Mouse (Mus musculus) gonadal fat pad, adult 2 months (tissue): ENCODE measurements around the gene Dnm2. TPM values are rescaled to one million over a fixed set of nuclear protein-coding genes. Genes with fewer than 3 reads are reported as not detected.

Source experiments
- DNase-seq: peaks from one replicate; pipeline ENCODE4 v3.0.0-alpha.2; 2012; ENCODE audit warnings: low read depth
- polyA plus RNA-seq: library from polyadenylated mRNA; depleted of rRNA; stranded (reverse); fragments of >200 nt; gene quantifications from 2 replicates; pipeline ENCODE4 v1.2.3, GENCODE M21; 2012; rRNA removed

Gene Dnm2
- polyA plus RNA-seq, 1 experiment = 81.3 TPM

DNA sequence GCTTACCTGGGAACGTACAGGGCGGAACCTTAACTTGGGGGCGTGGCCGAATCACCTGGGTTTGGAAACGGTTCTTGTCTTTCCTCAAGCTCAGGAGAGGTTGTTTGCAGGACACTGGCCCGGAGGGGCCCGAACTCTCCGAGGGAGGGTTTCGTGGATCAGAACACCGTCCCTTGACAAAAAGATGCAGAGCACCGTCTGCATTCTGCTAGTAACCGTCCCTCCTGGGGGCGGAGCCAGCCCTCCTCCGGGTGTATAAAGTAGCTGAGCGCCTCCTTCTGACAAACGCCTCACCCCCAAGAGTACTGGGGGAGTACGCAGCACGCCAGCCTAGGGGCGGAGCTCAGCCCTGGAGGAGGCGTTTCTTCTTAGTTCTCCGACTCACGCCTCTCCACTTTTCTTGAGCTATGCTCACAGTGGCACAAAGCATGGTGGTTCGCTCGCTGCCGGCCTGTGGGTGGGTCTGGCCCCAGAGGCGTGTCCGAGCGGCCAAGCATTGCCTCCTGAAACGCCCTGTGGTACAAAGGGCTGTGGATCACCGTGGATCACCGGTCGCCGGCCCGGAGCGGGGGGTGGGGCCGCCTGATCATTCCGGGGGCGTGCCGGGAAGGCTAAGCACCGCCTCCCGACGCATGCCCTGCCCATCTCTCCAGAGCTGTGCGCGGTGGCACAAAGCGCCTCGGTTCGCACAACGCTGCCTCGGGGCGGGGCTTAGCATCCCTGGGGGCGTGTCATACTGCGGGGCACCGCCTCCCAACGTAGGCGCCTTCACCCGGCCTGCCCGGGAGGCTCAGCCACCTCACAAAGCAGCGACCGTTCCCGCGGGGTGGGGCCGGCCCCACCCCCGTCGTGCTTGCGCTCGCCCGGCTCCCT lies 121.4 kb downstream of the Dnm2 start:
- peak; percentile 77 for DNase-seq

DNA sequence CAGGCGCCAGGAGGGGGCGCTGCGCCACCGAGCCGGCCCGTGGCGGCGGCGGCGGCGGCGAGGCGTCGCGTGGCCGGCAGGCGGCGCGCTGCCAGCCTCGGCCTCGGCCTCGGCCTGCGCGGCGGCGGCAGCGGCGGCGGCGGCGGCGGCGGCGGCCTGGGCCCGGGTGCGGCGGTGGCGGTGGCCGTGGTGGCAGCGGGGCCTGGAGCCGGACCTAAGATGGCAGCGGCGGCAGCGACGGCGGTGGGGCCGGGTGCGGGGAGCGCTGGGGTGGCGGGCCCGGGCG lies 122.0 kb downstream of the Dnm2 start, which contains the start of gene Carm1:
Gene Carm1, plus strand, starts transcription at position 106 of the 286 bp plus-strand sequence.
- DNase-seq = no peak

DNA sequence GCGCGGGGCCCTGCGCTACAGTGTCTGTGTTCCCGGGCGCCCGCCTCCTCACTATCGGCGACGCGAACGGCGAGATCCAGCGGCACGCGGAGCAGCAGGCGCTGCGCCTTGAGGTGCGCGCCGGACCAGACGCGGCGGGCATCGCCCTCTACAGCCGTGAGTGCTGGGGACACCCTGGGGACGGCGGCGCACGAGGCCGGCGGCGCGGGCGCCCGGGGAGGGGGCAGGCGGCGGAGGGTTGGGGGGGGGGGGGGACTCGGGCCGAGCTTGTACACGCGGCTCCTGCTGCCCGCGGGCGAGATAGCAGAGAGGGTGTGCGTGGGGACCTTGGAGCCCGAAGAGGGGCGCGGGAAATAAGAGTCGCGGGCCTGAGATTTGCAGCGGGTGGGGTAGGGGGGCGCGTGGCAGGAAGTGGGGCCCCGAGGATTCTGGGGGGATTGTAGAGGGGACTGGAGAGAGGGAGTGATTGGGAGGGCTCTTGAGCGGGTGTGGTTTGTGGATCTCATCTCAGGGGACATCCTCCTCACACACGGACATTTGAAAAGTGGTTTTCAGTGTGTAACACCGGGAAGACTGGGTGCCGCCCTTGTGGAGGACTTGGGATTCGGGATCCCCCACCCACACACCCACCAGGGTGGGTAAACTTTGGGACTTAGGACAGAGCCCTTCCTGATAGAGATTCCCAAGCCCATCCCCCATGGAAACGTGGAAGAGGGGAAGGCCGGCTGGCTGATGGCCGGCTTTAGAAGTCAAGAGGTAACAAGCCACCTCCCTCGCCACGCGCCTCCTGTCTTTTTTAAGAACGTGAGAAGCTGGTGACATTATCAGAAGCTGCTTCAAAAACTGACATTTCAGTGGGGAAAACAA lies 122.6 kb downstream of the Dnm2 start:
- DNase-seq = no peak

DNA sequence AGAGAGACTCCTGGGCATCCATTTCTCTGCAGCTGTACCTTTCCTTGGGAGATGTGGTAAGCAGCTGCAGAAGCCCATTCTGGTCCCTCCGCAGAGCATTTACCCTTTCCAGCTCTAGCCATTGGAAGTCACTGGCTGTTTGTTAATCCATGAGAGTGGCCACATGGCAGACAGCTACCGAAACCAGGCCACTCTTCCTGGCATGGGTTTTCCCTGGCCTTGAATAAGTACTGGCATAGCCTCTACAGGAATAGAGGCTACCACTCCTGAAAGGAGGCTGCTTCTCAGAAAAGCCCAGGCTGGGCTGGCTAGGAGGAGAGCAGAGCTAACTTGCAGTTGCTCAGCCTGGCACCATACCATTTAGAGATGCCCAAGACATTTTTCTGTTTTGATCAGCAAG lies 126.3 kb downstream of the Dnm2 start:
- DNase-seq = no peak

DNA sequence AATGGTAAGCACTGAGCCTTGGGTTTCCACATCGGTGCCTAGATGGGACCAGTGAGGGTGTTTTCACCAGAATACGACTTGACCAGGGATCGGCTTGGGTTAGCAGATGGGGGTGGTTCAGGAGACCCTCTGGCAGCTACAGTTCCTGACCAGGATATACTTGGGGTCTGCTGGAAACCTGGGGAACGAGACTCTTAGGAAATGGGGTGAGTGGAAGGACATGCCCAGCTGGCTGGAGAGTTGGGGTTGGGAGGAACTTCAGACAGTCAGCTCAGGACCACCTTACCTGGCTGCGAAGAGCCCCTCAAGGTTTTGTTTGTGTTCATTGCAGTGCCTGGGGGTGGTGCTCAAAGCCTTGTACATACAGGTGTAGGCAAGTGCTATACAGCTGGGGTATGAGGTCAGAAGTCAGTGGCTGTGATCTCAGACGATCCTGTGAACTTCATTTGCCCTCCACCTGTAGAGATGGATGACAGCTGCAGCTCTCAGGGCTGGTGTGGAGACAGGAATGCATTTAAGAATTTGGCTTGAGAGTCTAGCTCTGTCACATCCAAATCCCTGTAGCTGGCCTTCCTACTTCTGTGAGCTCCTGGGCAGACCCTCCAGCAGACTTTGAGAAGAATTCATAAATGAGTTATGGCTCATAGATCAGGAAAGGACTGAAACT lies 129.0 kb downstream of the Dnm2 start:
- no peak for DNase-seq

DNA sequence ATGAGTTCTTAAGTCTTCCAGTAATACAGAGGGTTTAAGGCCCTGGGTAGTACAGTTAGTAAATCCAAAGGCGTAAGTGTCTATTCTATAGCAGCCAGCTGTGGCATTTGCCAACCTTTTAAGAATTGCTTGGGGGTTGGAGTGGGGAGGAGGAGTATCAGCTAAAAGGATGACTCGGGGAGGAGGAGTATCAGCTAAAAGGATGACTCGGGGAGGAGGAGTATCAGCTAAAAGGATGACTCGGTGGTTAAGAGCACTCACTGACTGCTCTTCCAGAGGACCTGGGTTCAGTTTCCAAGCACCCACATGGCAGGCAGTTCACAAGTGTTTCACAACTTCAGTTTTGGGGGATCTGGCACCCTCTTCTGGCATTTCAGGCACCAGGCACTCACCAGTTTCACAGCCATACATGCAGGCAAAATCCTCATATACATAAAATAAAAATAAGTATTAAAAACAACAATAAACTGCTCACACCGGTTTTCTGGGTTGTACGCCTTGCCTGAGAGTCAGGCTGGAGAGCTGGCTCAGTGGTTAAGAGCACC lies 130.6 kb downstream of the Dnm2 start:
- DNase-seq = no peak

DNA sequence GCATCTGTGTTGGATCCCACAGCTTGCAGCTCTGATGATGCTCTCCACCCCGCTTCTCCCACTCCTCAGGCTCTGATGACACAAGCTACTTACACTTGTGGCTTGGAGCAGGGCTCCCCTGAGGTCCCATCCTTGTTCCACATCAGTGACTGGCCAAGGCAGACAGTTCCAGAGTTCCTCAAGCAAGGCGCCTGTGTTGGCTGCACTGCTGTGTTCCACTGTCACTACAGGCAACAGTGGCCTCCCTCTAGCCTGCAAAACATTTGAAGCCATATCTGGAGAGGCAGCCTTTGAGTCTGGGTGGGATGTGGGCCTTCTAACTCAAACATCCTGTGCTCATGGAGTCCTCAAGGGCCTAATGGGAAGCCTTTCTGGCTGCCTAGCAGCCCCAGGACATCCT lies 132.3 kb downstream of the Dnm2 start:
- no peak for DNase-seq

Other genes starting within 250 kb of the Dnm2 start
- 67.8 and 68.5 TPM in 2 replicates for gene Keap1, start 185.5 kb upstream of the Dnm2 start, polyA plus RNA-seq
- 0.37 and 0.53 TPM in 2 replicates for gene S1pr5, start 176.5 kb upstream of the Dnm2 start, polyA plus RNA-seq
- gene Atg4d, start 159.6 kb upstream of the Dnm2 start, polyA plus RNA-seq = 25.7 and 27.3 TPM in 2 replicates
- 19.8 and 20.5 TPM in 2 replicates for gene Kri1, start 136.9 kb upstream of the Dnm2 start, polyA plus RNA-seq
- 21.0 and 25.1 TPM in 2 replicates for gene Cdkn2d, start 133.5 kb upstream of the Dnm2 start, polyA plus RNA-seq
- gene Ap1m2, start 112.6 kb upstream of the Dnm2 start, polyA plus RNA-seq = 92.6 and 101 TPM in 2 replicates
- 51.7 and 61.5 TPM in 2 replicates for gene Slc44a2, start 104.2 kb upstream of the Dnm2 start, polyA plus RNA-seq
- 44.2 and 47.5 TPM in 2 replicates for gene Ilf3, start 57.0 kb upstream of the Dnm2 start, polyA plus RNA-seq
- 15.1 and 19.6 TPM in 2 replicates for gene Qtrt1, start 13.1 kb upstream of the Dnm2 start, polyA plus RNA-seq
- 32.8 and 41.3 TPM in 2 replicates for gene Tmed1, start 85.3 kb downstream of the Dnm2 start, polyA plus RNA-seq
- 3.4 and 3.5 TPM in 2 replicates for gene AB124611, start 101.3 kb downstream of the Dnm2 start, polyA plus RNA-seq
- gene Carm1, start 122.0 kb downstream of the Dnm2 start, polyA plus RNA-seq = 63.2 and 67.0 TPM in 2 replicates
- gene Timm29, start 167.8 kb downstream of the Dnm2 start, polyA plus RNA-seq = 28.3 and 35.8 TPM in 2 replicates
- gene Yipf2, start 167.9 kb downstream of the Dnm2 start, polyA plus RNA-seq = 95.2 and 112 TPM in 2 replicates
- gene Smarca4, start 191.3 kb downstream of the Dnm2 start, polyA plus RNA-seq = 38.3 and 46.2 TPM in 2 replicates